Mouse (Mus musculus) gonadal fat pad, adult 2 months (tissue): ENCODE measurements around the gene Inava. TPM values are rescaled to one million over a fixed set of nuclear protein-coding genes. Genes with fewer than 3 reads are reported as not detected.

Experiments
- DNase-seq: peaks from one replicate; pipeline ENCODE4 v3.0.0-alpha.2; 2012; ENCODE audit warnings: low read depth
- polyA plus RNA-seq: library from polyadenylated mRNA; depleted of rRNA; stranded (reverse); fragments of >200 nt; gene quantifications from 2 replicates; pipeline ENCODE4 v1.2.3, GENCODE M21; 2012

Gene Inava
- polyA plus RNA-seq, 1 experiment = 15.9 TPM

- no peak for DNase-seq
Measured at GRCm38 (mm10) chr1:136231596-136231995, 2.5 kb downstream of the Inava start.

- no peak for DNase-seq
Measured at GRCm38 (mm10) chr1:136230201-136230600, 3.9 kb downstream of the Inava start.

- DNase-seq = no peak
Measured at GRCm38 (mm10) chr1:136229040-136229373, 5.1 kb downstream of the Inava start.

- DNase-seq = no peak
Measured at GRCm38 (mm10) chr1:136228328-136229039, 5.6 kb downstream of the Inava start.

- no peak for DNase-seq
Measured at GRCm38 (mm10) chr1:136227870-136228269, 6.2 kb downstream of the Inava start.

GRCm38 (mm10) chr1:136226626-136227025 lies 7.4 kb downstream of the Inava start:
- no peak for DNase-seq

GRCm38 (mm10) chr1:136225846-136226245 lies 8.2 kb downstream of the Inava start:
- no peak for DNase-seq

- DNase-seq = peak; percentile 98
Measured at GRCm38 (mm10) chr1:136223758-136224342, 10.2 kb downstream of the Inava start.

GRCm38 (mm10) chr1:136222386-136222785 lies 11.7 kb downstream of the Inava start:
- DNase-seq = no peak

- DNase-seq = no peak
Measured at GRCm38 (mm10) chr1:136220037-136220871, 13.8 kb downstream of the Inava start.

GRCm38 (mm10) chr1:136214304-136214703 lies 19.8 kb downstream of the Inava start:
- no peak for DNase-seq

GRCm38 (mm10) chr1:136212803-136213202 lies 21.3 kb downstream of the Inava start, which contains the start of gene Mroh3:
Gene Mroh3 (minus strand): TSS chr1:136212828.
- no peak for DNase-seq

- no peak for DNase-seq
Measured at GRCm38 (mm10) chr1:136190033-136190432, 44.0 kb downstream of the Inava start.

GRCm38 (mm10) chr1:136179511-136180001 lies 54.5 kb downstream of the Inava start:
- no peak for DNase-seq

- no peak for DNase-seq
Measured at GRCm38 (mm10) chr1:136178741-136179140, 55.3 kb downstream of the Inava start.

- DNase-seq = no peak
Measured at GRCm38 (mm10) chr1:136177085-136177484, 57.0 kb downstream of the Inava start.

- DNase-seq = no peak
Measured at GRCm38 (mm10) chr1:136175183-136175582, 58.9 kb downstream of the Inava start.

GRCm38 (mm10) chr1:136174101-136174606 lies 59.9 kb downstream of the Inava start:
- DNase-seq = no peak

- DNase-seq = no peak
Measured at GRCm38 (mm10) chr1:136172696-136173095, 61.4 kb downstream of the Inava start.

GRCm38 (mm10) chr1:136170109-136170508 lies 64.0 kb downstream of the Inava start:
- DNase-seq = no peak

GRCm38 (mm10) chr1:136167657-136168056 lies 66.4 kb downstream of the Inava start:
- DNase-seq = no peak

GRCm38 (mm10) chr1:136165436-136165835 lies 68.6 kb downstream of the Inava start:
- DNase-seq = no peak
